Mouse (Mus musculus) midbrain, embryonic 12.5 days (tissue): ENCODE results near the gene Xpnpep2. TPM values are rescaled to one million over a fixed set of nuclear protein-coding genes. Genes with fewer than 3 reads are reported as not detected.

Experiments used
- ATAC-seq: fragments of 200-750 bp; cut with Nextera tagmentation; 2 replicates; pipeline ENCODE4 v1.8.0; 2017; ENCODE audit warnings: low read depth, moderate TSS enrichment, moderate library complexity; ENCODE audit not compliant: low FRiP score
- H3K27ac ChIP-seq: fragments of 300-500 bp; sonication (generic); replicated peaks from 2 replicates; pipeline ENCODE4 v1.5.1; 2016; ENCODE audit warnings: mild to moderate bottlenecking
- H3K27me3 ChIP-seq: fragments of 300-500 bp; sonication (generic); 2 replicates; pipeline ENCODE4 v1.6.1; 2016; ENCODE audit warnings: mild to moderate bottlenecking
- H3K36me3 ChIP-seq: fragments of 300-500 bp; sonication (generic); 2 replicates; pipeline ENCODE4 v1.6.1; 2016
- H3K4me1 ChIP-seq: fragments of 300-500 bp; sonication (generic); 2 replicates; pipeline ENCODE4 v1.6.1; 2016
- H3K4me2 ChIP-seq: fragments of 300-500 bp; sonication (generic); replicated peaks from 2 replicates; pipeline ENCODE4 v1.6.1; 2016; ENCODE audit warnings: mild to moderate bottlenecking, moderate library complexity
- H3K4me3 ChIP-seq: fragments of 300-500 bp; sonication (generic); 2 replicates; pipeline ENCODE4 v1.5.1; 2016; ENCODE audit warnings: mild to moderate bottlenecking
- H3K9ac ChIP-seq: fragments of 300-500 bp; sonication (generic); replicated peaks from 2 replicates; pipeline ENCODE4 v1.6.1; 2016; ENCODE audit warnings: mild to moderate bottlenecking, moderate library complexity
- H3K9me3 ChIP-seq: fragments of 300-500 bp; sonication (generic); 2 replicates; pipeline ENCODE4 v1.6.1; 2016; ENCODE audit warnings: mild to moderate bottlenecking
- WGBS: fragments of 180-500 bp; shearing (Covaris S2); methylation state at CpG from one replicate; pipeline ENCODE4 v1.1.7; 2016; 5-methylcytosine and 5-hydroxymethylcytosine counted together
- polyA plus RNA-seq: library from polyadenylated mRNA; unstranded; fragments of >200 nt; fragmentation: Nextera tagmentation; extraction: Ambion mirVana; gene quantifications from 2 replicates; pipeline ENCODE4 v1.2.1, GENCODE M21; 2016

Gene Xpnpep2
- polyA plus RNA-seq = 2.1 and 2.4 TPM in 2 replicates

DNA sequence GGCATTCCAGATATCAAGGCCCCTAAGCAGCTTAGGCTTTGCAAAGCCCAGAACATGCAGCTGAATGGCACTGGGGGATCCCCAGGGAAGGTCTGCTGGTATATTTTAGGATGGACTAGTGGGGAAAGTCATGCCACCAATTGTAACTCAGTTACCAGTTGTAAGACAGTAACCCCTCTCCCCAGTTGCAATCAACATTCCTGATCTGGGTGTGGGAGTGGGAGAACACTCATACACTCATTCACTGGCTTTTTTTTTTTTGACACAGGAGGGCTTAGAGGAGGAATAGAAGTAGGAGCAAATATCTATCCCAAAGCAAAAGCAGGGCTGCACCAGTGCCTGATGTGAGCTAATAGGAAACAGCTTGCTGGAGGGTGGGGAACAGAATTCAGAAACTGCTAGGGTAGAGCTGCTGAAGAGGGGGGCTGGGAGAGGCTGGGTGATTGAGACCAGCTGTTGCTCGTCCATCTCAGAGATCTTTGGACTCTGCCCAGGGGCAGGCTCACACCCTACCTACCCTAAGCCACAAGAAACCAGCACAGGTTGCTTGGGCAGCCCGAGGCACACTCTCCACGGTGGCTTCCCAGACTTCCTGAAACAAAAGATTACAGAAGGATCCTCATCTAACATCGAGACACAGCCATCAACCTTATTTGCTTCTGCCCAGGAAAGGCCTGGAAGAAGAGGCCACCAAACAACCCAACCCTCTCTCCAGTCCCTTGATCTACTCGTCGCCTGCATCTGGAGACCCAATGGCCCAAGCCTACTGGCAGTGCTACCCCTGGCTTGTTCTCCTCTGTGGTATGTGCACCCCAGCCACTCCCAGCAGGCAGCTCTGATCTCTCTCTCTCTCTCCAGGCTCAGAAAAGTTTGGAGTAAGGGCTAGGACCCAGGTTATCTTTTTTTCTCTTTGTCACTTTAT, at the start of gene Xpnpep2:
Gene Xpnpep2 (plus strand): TSS at position 332 of the 922 bp plus-strand sequence.
- H3K9me3 ChIP-seq = no peaks in the 10 kb centered on the region
- H3K4me2 ChIP-seq = no peak within 1 kb of the TSS
- no peaks in the 10 kb centered on the region for H3K4me1 ChIP-seq
- H3K36me3 ChIP-seq = no peaks in the 10 kb centered on the region
- no peak within 1 kb of the TSS for H3K27ac ChIP-seq
- 57% methylated on average over 6 of the region's 6 CpGs for WGBS
- H3K27me3 ChIP-seq = no peaks in the 10 kb centered on the region
- ATAC-seq = no peak
- no peak within 1 kb of the TSS for H3K4me3 ChIP-seq
- no peak within 1 kb of the TSS for H3K9ac ChIP-seq

DNA sequence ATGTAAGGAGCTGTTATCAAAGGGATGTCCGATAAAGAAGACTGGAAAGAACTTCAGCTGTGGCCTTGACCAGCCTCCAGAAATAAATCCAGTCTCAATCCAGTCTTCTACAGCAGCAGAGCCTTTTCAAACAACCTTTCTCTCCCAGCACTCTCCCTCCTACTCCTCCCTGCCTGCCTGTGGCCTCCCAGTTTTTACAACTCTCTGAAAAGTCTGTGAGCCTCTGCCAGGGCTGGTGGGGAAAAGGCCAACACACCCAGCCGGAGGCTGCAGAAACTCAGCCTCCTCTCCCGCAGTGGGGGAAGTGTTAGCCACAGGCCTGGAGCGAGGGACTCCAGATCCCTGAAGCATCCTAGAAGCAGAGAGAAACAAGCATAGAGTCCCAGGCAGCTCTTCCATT, 46.0 kb upstream of the Xpnpep2 start:
- Histone ChIP-seq H3K27ac (no peak overlapping the region), H3K36me3 (no peaks in the 10 kb centered on the region), H3K4me2 (no peak overlapping the region), H3K9me3 (no peaks in the 10 kb centered on the region), H3K4me1 (no peaks in the 10 kb centered on the region), H3K4me3 (no peak overlapping the region), H3K9ac (no peak overlapping the region), H3K27me3 (peaks cover 11% of the 10 kb centered on the region; the same call in 1 of the 2 replicates)
- no peak for ATAC-seq
- 84% methylated on average over 4 of the region's 4 CpGs for WGBS

DNA sequence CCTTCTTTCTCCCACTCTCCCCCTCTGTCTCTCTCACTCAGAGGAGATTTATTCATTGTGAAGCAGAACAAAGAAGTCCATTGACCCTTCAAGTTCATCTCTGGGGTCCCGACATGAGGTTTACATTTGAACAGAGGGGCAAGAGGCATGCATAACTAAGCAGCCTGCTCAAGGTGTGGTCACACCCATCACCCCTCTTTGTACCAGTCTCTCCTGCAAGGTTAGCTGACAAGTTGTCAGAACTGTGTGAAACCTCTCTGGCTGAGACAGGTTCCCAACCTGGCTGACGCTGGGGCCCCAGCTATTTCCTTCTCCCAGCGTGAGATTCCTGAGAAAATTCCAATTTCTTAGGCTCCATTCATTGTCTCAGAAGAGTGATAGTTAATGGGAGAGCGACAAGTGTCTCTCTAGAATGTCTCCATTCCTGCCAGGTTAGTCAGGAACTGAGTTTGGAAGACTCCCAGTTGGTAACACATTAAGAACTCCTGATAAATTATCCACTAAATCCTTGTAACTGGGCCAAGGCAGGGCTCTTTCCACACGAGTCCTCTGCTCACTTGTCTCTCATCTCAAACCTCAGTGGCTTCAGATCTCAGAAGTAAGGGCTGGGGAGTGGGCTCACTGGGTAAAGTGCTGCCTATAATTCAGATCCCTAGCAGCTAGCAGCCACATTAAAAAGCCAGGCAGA, 44.2 kb upstream of the Xpnpep2 start:
- H3K9ac ChIP-seq = no peak overlapping the region
- H3K9me3 ChIP-seq = no peaks in the 10 kb centered on the region
- H3K27me3 ChIP-seq = peaks cover 17% of the 10 kb centered on the region; the same call in 1 of the 2 replicates
- no peaks in the 10 kb centered on the region for H3K4me1 ChIP-seq
- H3K4me2 ChIP-seq = no peak overlapping the region
- no peak for ATAC-seq
- no peak overlapping the region for H3K4me3 ChIP-seq
- no peak overlapping the region for H3K27ac ChIP-seq
- no peaks in the 10 kb centered on the region for H3K36me3 ChIP-seq
- WGBS = 30% methylated on average over 5 of the region's 5 CpGs

DNA sequence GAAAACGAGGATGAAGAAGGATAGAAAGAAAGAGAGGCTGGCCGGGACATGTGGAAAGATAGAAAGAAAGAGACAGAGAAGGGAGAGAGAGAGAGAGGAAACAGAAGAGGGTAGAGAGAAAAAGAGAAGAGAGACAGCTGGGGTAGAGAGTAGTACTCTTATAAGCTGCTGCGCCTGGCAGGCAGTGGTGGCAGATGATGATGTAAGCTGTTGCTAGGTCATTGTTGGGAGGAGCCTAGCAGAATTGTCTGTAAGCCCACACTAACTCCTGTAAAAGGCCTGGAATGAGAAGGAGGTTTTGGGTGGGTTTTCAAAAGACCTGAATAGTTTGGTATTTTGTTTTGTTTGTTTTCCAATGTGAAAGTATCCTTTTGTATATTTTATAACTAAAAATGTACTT, 41.6 kb upstream of the Xpnpep2 start:
- Histone ChIP-seq H3K9me3 (no peaks in the 10 kb centered on the region), H3K4me3 (no peak overlapping the region), H3K27me3 (peaks cover 27% of the 10 kb centered on the region), H3K4me1 (no peaks in the 10 kb centered on the region), H3K36me3 (no peaks in the 10 kb centered on the region), H3K27ac (no peak overlapping the region), H3K9ac (no peak overlapping the region), H3K4me2 (no peak overlapping the region)
- WGBS = 80% methylated on average over 3 of the region's 3 CpGs
- ATAC-seq = no peak

DNA sequence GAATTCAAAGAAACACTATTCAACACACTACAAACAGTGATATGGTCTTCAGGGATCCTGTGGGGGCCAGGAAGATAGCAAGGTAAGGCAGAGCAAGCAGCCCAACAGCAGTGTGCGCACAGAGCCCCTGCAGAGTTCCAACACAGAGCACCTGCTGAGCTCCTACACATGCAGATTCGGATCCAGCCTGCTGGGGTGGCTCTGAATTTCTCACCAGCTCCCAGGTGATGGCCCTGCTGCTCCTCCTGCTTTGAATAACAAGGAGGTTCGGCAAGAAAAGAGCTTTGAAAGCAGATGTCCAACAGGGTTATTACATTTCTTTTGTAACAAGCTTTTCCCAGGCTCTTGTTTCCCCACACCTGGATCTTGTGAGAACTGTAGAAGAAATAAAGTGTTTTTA, 36.6 kb upstream of the Xpnpep2 start:
- 23% methylated on average over 3 of the region's 3 CpGs for WGBS
- no peak for ATAC-seq
- Histone ChIP-seq H3K27ac (no peak overlapping the region), H3K27me3 (peaks cover 32% of the 10 kb centered on the region), H3K4me3 (no peak overlapping the region), H3K9ac (no peak overlapping the region), H3K36me3 (no peaks in the 10 kb centered on the region), H3K4me2 (no peak overlapping the region), H3K9me3 (no peaks in the 10 kb centered on the region), H3K4me1 (no peaks in the 10 kb centered on the region)

DNA sequence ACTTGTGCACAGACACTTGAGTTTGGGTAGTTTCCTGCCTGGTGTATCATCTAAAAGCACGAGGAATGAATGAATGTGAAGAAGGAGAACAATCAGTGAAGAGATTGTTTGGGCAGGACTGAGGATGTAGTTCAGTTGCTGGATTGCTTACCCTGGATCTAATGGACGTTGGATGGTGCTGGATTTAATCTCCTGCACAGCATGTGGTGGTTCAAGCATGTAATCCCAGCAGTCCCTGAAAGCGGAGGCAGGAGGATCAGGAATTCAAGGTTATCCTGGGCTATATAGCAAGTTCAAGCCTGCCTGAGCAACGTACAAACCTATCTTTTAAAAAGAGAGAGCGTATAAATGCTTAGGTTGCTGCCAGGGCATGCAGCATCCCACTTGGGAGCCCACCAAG, 36.1 kb upstream of the Xpnpep2 start:
- no peak overlapping the region for H3K27ac ChIP-seq
- H3K9me3 ChIP-seq = no peaks in the 10 kb centered on the region
- H3K27me3 ChIP-seq = peaks cover 32% of the 10 kb centered on the region
- H3K4me3 ChIP-seq = no peak overlapping the region
- no peaks in the 10 kb centered on the region for H3K4me1 ChIP-seq
- ATAC-seq = no peak
- no peak overlapping the region for H3K4me2 ChIP-seq
- H3K9ac ChIP-seq = no peak overlapping the region
- H3K36me3 ChIP-seq = no peaks in the 10 kb centered on the region
- 28% methylated on average over 5 of the region's 5 CpGs for WGBS

DNA sequence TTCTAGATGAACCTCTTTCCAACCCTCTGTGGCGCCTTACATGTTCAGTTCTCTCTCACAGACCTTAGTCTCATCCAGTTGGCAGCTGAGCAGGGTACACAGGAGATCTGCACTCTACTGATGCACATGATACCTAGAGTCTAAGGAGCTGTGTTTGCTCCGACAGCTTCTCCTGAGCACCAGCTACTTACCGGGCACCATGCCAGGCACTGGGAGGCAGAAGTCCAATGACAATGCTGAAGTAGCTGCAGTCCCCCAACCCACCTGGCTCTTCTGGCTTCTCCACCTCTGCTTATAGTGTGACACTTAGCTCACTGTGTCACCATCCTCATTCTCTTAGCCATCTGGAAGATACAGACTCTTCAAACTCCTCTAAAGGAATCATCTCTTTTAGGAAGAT, 33.8 kb upstream of the Xpnpep2 start:
- ATAC-seq = no peak

DNA sequence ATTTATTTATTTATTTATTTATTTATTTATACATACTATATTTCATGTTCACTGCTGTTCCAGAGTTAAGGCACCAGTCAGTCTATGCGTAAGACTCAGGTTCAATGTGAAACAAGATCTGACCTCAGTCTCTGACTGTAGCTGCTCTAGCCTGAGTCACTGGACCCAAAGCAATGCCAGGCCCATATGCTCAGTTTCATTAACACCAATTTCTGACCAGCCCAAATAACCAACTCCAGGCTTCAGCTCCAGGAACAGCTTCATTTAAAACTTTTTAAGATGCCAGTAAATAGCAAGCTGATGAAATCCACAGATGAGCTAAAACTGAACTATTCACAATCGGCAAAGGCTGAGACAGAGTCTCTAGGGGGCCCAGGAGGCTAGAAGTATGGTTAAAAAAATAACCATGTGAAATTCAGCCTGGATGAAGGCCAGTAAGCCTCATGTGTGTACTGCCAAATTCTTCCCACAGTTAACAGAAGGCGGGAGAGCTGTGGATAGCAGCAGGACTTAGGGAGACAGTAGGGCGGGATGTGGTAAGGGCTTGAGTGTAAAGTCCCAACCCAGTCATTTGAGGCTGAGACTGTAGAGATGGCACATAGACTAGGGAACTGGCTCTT, 31.6 kb upstream of the Xpnpep2 start:
- WGBS = 86% methylated on average over 4 of the region's 4 CpGs

More for the DNA sequence above, 33.8 kb upstream of the Xpnpep2 start:
- Histone ChIP-seq H3K4me1 (no peaks in the 10 kb centered on the region), H3K36me3 (no peaks in the 10 kb centered on the region), H3K27me3 (peaks cover 27% of the 10 kb centered on the region), H3K27ac (no peak overlapping the region), H3K4me3 (no peak overlapping the region), H3K4me2 (no peak overlapping the region), H3K9ac (no peak overlapping the region), H3K9me3 (no peaks in the 10 kb centered on the region)
- 93% methylated on average over 3 of the region's 3 CpGs for WGBS

DNA sequence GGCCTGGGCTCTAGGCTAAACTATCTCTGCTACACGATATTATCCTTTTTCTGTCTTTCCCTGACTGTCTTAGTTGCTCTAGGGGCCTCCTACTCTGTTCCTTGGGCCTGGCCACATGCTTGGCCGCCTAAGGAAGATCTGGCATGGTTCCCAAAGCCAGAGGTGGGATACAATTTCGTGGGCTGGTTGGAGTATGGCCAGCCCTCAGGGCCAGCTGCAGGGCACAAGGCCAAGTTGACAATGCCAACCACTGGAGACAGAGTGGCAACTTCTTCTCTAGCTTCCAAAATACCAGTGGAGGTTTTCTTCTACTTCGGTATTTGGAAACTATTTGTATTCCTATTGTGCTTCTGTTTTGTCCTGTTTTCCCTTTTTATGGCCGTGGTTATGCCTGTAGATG, 26.2 kb upstream of the Xpnpep2 start:
- H3K36me3 ChIP-seq = no peaks in the 10 kb centered on the region
- H3K9ac ChIP-seq = no peak overlapping the region
- 71% methylated on average over 5 of the region's 5 CpGs for WGBS
- H3K4me3 ChIP-seq = no peak overlapping the region
- 0 out of 2 replicates have a peak, but pooled peaks cover 3% of the 10 kb centered on the region for H3K27me3 ChIP-seq
- no peaks in the 10 kb centered on the region for H3K9me3 ChIP-seq
- no peak for ATAC-seq
- H3K4me1 ChIP-seq = no peaks in the 10 kb centered on the region
- no peak overlapping the region for H3K4me2 ChIP-seq
- H3K27ac ChIP-seq = no peak overlapping the region

More for the DNA sequence above, 31.6 kb upstream of the Xpnpep2 start:
- Histone ChIP-seq H3K27ac (no peak overlapping the region), H3K9ac (no peak overlapping the region), H3K4me1 (no peaks in the 10 kb centered on the region), H3K36me3 (no peaks in the 10 kb centered on the region), H3K9me3 (no peaks in the 10 kb centered on the region), H3K27me3 (peaks cover 19% of the 10 kb centered on the region), H3K4me3 (no peak overlapping the region), H3K4me2 (no peak overlapping the region)
- ATAC-seq = no peak

DNA sequence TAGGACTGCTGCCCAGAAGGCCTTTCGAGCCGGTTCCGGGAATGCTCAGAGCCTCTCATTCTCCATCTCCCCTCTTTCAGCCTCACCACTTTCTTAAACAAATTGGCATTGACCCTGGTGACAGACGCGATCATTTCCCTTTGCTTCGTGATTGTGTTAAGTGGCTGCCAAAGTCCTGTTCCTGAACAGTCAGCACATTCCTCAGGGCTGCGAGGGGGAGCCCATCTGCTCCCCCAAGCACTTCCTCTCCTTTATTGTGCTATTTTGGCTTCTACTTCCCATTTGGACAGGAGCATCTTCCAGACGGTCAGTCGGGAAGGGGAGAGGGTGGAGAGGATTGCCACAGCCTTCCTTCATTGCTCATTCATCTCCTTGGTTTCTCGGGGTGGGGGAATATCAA, 16.4 kb upstream of the Xpnpep2 start:
- H3K27ac ChIP-seq = no peak overlapping the region
- WGBS = 71% methylated on average over 10 of the region's 10 CpGs
- H3K4me3 ChIP-seq = no peak overlapping the region
- no peaks in the 10 kb centered on the region for H3K9me3 ChIP-seq
- H3K4me2 ChIP-seq = no peak overlapping the region
- no peak overlapping the region for H3K9ac ChIP-seq
- ATAC-seq = no peak
- H3K4me1 ChIP-seq = no peaks in the 10 kb centered on the region
- H3K27me3 ChIP-seq = no peaks in the 10 kb centered on the region
- no peaks in the 10 kb centered on the region for H3K36me3 ChIP-seq

DNA sequence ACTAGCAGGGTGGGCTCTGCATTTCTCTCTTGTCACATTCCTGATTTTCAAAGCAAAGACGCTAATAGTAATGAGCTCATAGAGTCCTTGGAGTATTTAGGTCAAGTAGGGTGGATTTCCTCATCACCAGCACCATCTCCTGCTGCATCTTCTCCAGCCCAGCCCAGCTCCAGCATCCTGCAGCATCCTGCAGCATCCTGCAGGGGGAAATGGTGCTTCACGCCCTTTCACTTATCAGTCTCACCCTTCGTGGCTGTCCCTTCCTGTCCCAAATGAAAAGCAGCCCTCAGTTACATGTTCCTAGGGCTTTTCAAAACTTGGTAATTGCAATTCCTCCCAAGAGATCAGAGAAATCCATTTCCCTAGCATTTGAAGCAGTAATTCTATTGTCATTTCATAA, 15.0 kb upstream of the Xpnpep2 start:
- no peak for ATAC-seq
- Histone ChIP-seq H3K36me3 (no peaks in the 10 kb centered on the region), H3K4me3 (no peak overlapping the region), H3K4me1 (no peaks in the 10 kb centered on the region), H3K9ac (no peak overlapping the region), H3K27ac (no peak overlapping the region), H3K9me3 (no peaks in the 10 kb centered on the region), H3K4me2 (no peak overlapping the region), H3K27me3 (no peaks in the 10 kb centered on the region)
- WGBS = 47% methylated on average over 3 of the region's 3 CpGs

DNA sequence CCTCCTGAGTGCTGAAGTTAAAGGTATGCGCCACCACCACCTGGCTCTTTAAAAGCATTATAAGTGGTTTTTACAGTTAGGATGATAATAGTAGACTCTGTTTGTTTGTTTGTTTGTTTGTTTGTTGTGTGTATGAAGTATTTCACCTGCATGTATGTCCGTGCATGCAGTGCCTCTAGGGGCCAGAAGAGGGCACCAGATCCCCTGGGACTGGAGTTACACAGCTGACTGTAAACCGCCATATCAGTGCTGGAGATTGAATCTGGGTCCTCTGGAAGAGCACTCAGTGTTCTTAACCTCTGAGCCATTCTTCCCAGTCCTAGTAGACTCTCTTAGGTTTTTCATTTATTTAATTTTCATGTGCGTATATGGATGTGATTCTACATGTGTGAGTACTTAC, 13.9 kb upstream of the Xpnpep2 start:
- no peak for ATAC-seq
- H3K27me3 ChIP-seq = no peaks in the 10 kb centered on the region
- WGBS = 65% methylated on average over 4 of the region's 4 CpGs

More for the DNA sequence above, 13.9 kb upstream of the Xpnpep2 start:
- Histone ChIP-seq H3K4me2 (no peak overlapping the region), H3K9ac (no peak overlapping the region), H3K4me1 (no peaks in the 10 kb centered on the region), H3K27ac (no peak overlapping the region), H3K4me3 (no peak overlapping the region), H3K9me3 (no peaks in the 10 kb centered on the region), H3K36me3 (no peaks in the 10 kb centered on the region)
